9 mouse cellular contexts compared by ENCODE assay signal in genomic region chr14:111675211-111676165, GRCm38 (mm10). TPM values are rescaled to one million over a fixed set of nuclear protein-coding genes. Genes with fewer than 3 reads are reported as not detected.
DNase-seq lines count a peak whose midpoint lies in the region; ATAC-seq and TF ChIP-seq lines count a peak whose summit lies in the region.
"Had no signal": no experiment of that assay in that cellular context is flagged by ENCODE, and none has a peak within 500 bp of the region (broad histone marks: within the 10 kb centered on the region; RNA-seq: fewer than 3 reads in every experiment).

No protein-coding gene starts in this region.

- under 1% methylated on average over 82 of the region's 94 CpGs for WGBS in heart, embryonic 10.5 days
- under 1% methylated on average over 82 of the region's 94 CpGs for WGBS in forebrain, embryonic 10.5 days
- under 1% methylated on average over 92 of the region's 94 CpGs for WGBS in hindbrain, embryonic 15.5 days
- under 1% methylated on average over 82 of the region's 94 CpGs for WGBS in limb, embryonic 10.5 days
- under 1% methylated on average over 67 of the region's 94 CpGs for WGBS in neural tube, embryonic 13.5 days

- TF ChIP-seq POLR2A in brain, embryonic 14.5 days (IDR thresholded peaks at IDR 0.05; ENCODE audit: borderline replicate concordance, extremely low read depth, insufficient read depth, insufficient read length, poor library complexity, severe bottlenecking) = peak; percentile 32; the same call in 1 of the 2 replicates

- H3K4me1 ChIP-seq in heart, embryonic 10.5 days = peaks cover 2% of the 10 kb centered on the region; the same call in 1 of the 2 replicates
- peaks cover 17% of the 10 kb centered on the region for H3K4me1 ChIP-seq in forebrain, embryonic 10.5 days
- H3K4me1 ChIP-seq in hindbrain, embryonic 15.5 days (replicated peaks) = peaks cover 10% of the 10 kb centered on the region
- H3K4me1 ChIP-seq in limb, embryonic 10.5 days = peaks cover 18% of the 10 kb centered on the region
- peaks cover 18% of the 10 kb centered on the region for H3K4me1 ChIP-seq in neural tube, embryonic 13.5 days (replicated peaks)

- intact Hi-C loops in heart, postnatal 36 days (cut with DNase I) = no loop called here

- H3K27me3 ChIP-seq in heart, embryonic 10.5 days (ENCODE audit: insufficient read depth, poor library complexity, severe bottlenecking) = peaks cover 23% of the 10 kb centered on the region
- H3K27me3 ChIP-seq in forebrain, embryonic 10.5 days (ENCODE audit: poor library complexity, severe bottlenecking) = peaks cover 39% of the 10 kb centered on the region
- H3K27me3 ChIP-seq in hindbrain, embryonic 15.5 days = no peaks in the 10 kb centered on the region
- H3K27me3 ChIP-seq in limb, embryonic 10.5 days (ENCODE audit: low read depth, poor library complexity, severe bottlenecking) = peaks cover 33% of the 10 kb centered on the region
- H3K27me3 ChIP-seq in neural tube, embryonic 13.5 days = peaks cover 7% of the 10 kb centered on the region; the same call in 1 of the 2 replicates
- H3K27me3 ChIP-seq: CH12.LX had no signal

- H3K9me3 ChIP-seq in heart, embryonic 10.5 days = no peaks in the 10 kb centered on the region
- H3K9me3 ChIP-seq in forebrain, embryonic 10.5 days = no peaks in the 10 kb centered on the region
- no peaks in the 10 kb centered on the region for H3K9me3 ChIP-seq in hindbrain, embryonic 15.5 days
- H3K9me3 ChIP-seq in limb, embryonic 10.5 days (replicated peaks) = no peaks in the 10 kb centered on the region
- H3K9me3 ChIP-seq in neural tube, embryonic 13.5 days = no peaks in the 10 kb centered on the region

- H3K9ac ChIP-seq in hindbrain, embryonic 15.5 days = peak overlapping the region; percentile 93
- H3K9ac ChIP-seq in neural tube, embryonic 13.5 days = peak overlapping the region; percentile 95

- peak overlapping the region; percentile 85 for H3K4me3 ChIP-seq in heart, embryonic 10.5 days
- peak overlapping the region; percentile 78 for H3K4me3 ChIP-seq in forebrain, embryonic 10.5 days
- H3K4me3 ChIP-seq in hindbrain, embryonic 15.5 days = peak overlapping the region; percentile 98
- peak overlapping the region; percentile 79 for H3K4me3 ChIP-seq in limb, embryonic 10.5 days
- H3K4me3 ChIP-seq in neural tube, embryonic 13.5 days = peak overlapping the region; percentile 86

- peak; percentile 76 for ATAC-seq in hindbrain, embryonic 15.5 days (ENCODE audit: low FRiP score, low read depth)
- ATAC-seq in neural tube, embryonic 13.5 days (ENCODE audit: low read depth) = peak; percentile 82

- no peak for TF ChIP-seq CTCF in brain, embryonic 14.5 days (IDR thresholded peaks at IDR 0.05; ENCODE audit: borderline replicate concordance, extremely low read depth, insufficient read depth, insufficient read length)

- peak overlapping the region; percentile 92 for H3K27ac ChIP-seq in heart, embryonic 10.5 days
- H3K27ac ChIP-seq in forebrain, embryonic 10.5 days = peak overlapping the region; percentile 96
- H3K27ac ChIP-seq in hindbrain, embryonic 15.5 days (replicated peaks) = peak overlapping the region; percentile 99
- H3K27ac ChIP-seq in limb, embryonic 10.5 days = peak overlapping the region; percentile 92
- H3K27ac ChIP-seq in neural tube, embryonic 13.5 days (replicated peaks) = peak overlapping the region; percentile 98

- peak overlapping the region; percentile 73 for H3K4me2 ChIP-seq in hindbrain, embryonic 15.5 days
- H3K4me2 ChIP-seq in neural tube, embryonic 13.5 days = peak overlapping the region; percentile 70

- H3K36me3 ChIP-seq in heart, embryonic 10.5 days = peaks cover 3% of the 10 kb centered on the region; the same call in 1 of the 2 replicates
- peaks cover 15% of the 10 kb centered on the region for H3K36me3 ChIP-seq in forebrain, embryonic 10.5 days (replicated peaks)
- H3K36me3 ChIP-seq in hindbrain, embryonic 15.5 days = peaks cover 4% of the 10 kb centered on the region; the same call in 1 of the 2 replicates
- H3K36me3 ChIP-seq in limb, embryonic 10.5 days = no peaks in the 10 kb centered on the region
- 0 out of 2 replicates have a peak, but pooled peaks cover 4% of the 10 kb centered on the region for H3K36me3 ChIP-seq in neural tube, embryonic 13.5 days

- peak; percentile 76 for DNase-seq in heart, embryonic 10.5 days (ENCODE audit: low spot score)
- DNase-seq in heart, postnatal 36 days = no peak
- peak; percentile 84 for DNase-seq in brain, embryonic 14.5 days (ENCODE audit: low read depth)
- DNase-seq in forebrain, embryonic 10.5 days (ENCODE audit: extremely low spot score, low spot score) = peak; percentile 72
- DNase-seq in limb, embryonic 10.5 days (ENCODE audit: low spot score) = peak; percentile 81
- no peak for DNase-seq in urinary bladder, postnatal 10 days (ENCODE audit: low spot score)

RNA-seq across cellular contexts. Expression of gene Slitrk5, which starts 0.6 kb away (rescaled TPM):
- 11.1 and 18.7 TPM in 2 replicates for polyA plus RNA-seq in heart, embryonic 10.5 days (2016; fragmentation: Nextera tagmentation; extraction: Ambion mirVana)
- under 1 TPM in 1 of 2 experiments, not detected in 1; 0.05 TPM for total RNA-seq in heart, postnatal 36 days (2021)
- polyA plus RNA-seq in brain, embryonic 14.5 days (2012; rRNA removed) = 18.3 and 27.3 TPM in 2 replicates
- 10.3 and 11.1 TPM in 2 replicates for polyA plus RNA-seq in forebrain, embryonic 10.5 days (2016; fragmentation: Nextera tagmentation; extraction: Ambion mirVana)
- 33.8 and 40.8 TPM in 2 replicates for polyA plus RNA-seq in hindbrain, embryonic 15.5 days (2015; fragmentation: Nextera tagmentation; extraction: Ambion mirVana)
- polyA plus RNA-seq in limb, embryonic 10.5 days (2016; fragmentation: Nextera tagmentation; extraction: Ambion mirVana) = 5.1 and 5.9 TPM in 2 replicates
- polyA plus RNA-seq in neural tube, embryonic 13.5 days (2015; fragmentation: Nextera tagmentation; extraction: Ambion mirVana) = 26.6 TPM in 2 replicates
- total RNA-seq: CH12.LX had no signal

Comparison
In these comparisons a context has a peak if more than half of its experiments do, and no peak if none do; other contexts are left out.
1. DNase-seq: peak in heart, embryonic 10.5 days (single experiment), brain, embryonic 14.5 days (single experiment), forebrain, embryonic 10.5 days (single experiment) and limb, embryonic 10.5 days (single experiment); none in heart, postnatal 36 days (0 of 2) and urinary bladder, postnatal 10 days (single experiment).
2. Peak in every context shown above with its lines, with median percentiles within 50 percentile points of each other: H3K27ac ChIP-seq and H3K4me3 ChIP-seq.